Mouse (Mus musculus) adrenal gland, adult 8-10 months (tissue): ENCODE data around the gene Slc9a4. TPM values are rescaled to one million over a fixed set of nuclear protein-coding genes. Genes with fewer than 3 reads are reported as not detected.
"Not testable (repeated sequence)": the region's sequence is repeated elsewhere in the genome, so short reads cannot be mapped to it uniquely, and the experiment has no call there.

Experiments
- DNase-seq: peaks from one replicate; pipeline ENCODE4 v3.0.0; 2022
- total RNA-seq, 4 experiments: library from RNA; stranded (reverse); gene quantifications; 2 replicates each; pipeline ENCODE4 v1.2.4; 2022

Gene Slc9a4
- total RNA-seq, 4 experiments from 2014 or later, result not detected

DNA sequence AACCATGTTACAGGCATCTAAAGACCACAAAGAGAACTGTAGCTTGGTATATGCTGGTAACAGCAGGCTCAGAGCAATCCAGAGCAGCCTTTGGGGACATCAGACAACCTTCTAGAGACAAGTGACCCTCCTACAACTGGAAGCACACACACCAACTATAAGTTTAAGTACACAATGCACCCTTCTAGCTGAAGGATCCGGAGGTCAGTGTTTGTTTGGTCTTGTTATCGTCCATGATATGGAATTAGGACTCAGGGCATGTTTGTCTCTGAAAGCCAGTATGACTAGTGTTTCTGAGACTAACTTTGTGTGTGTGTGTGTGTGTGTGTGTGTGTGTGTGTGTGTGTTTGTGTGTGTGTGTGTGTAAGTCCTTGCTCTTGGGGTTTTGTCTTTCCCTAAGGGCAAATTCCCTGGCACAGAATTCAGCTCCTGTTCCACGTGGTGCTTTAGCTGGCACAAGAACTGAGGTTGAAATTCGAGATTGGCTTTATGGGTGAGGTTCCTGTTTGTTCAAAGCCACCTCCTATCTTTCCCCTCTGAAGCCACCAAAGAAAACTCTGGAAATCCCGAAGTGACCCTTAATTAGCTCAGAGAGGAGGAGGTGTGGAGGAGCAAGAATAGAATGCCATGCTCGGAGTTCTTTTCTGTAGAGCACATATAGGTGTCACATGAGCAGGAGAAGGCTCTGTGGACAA, 71.1 kb downstream of the Slc9a4 start:
- DNase-seq, result no peak

DNA sequence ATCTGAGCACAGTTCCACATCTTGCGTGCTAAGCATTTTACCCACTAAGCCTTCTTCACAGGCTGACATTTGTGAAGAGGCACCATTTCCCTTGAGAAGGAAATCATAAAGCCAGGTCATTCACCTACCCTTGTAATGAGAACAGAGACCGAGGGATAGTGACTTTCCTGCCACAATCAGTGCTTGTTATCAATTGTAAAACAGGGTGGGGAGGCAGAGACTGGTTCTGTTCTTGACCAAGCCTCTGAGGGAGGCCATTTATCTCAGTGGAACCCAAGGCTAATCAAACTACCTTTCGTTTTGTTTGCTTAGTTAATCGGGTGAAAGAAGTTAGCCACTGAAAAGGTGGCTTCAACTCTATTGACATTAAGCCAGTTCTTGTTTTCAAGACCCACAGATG, 77.2 kb downstream of the Slc9a4 start:
- no peak for DNase-seq

- DNase-seq, result peak; percentile 5
Measured at GRCm38 (mm10) chr1:40657978-40658496, 78.2 kb downstream of the Slc9a4 start.

GRCm38 (mm10) chr1:40659017-40659416, 79.1 kb downstream of the Slc9a4 start:
- DNase-seq, result no peak

DNA sequence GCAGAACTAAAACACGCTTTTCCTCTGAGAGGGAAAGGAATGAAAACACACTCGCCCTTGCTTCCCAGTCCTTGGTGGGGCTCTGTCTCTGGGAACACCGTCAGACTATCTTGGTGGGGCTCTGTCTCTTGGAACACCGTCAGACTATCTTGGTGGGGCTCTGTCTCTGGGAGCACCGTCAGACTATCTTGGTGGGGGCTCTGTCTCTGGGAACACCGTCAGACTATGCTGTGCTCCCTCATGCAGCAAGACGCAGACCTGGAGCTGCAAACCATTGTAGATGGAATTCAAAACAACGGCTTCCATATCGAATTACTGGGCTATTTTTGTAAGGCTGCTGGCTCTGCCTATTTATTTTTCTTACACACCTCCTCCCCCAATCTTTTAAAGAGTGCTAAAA, 79.6 kb downstream of the Slc9a4 start:
- no peak for DNase-seq

- DNase-seq, result no peak
Measured at GRCm38 (mm10) chr1:40660838-40661237, 81.0 kb downstream of the Slc9a4 start.

DNA sequence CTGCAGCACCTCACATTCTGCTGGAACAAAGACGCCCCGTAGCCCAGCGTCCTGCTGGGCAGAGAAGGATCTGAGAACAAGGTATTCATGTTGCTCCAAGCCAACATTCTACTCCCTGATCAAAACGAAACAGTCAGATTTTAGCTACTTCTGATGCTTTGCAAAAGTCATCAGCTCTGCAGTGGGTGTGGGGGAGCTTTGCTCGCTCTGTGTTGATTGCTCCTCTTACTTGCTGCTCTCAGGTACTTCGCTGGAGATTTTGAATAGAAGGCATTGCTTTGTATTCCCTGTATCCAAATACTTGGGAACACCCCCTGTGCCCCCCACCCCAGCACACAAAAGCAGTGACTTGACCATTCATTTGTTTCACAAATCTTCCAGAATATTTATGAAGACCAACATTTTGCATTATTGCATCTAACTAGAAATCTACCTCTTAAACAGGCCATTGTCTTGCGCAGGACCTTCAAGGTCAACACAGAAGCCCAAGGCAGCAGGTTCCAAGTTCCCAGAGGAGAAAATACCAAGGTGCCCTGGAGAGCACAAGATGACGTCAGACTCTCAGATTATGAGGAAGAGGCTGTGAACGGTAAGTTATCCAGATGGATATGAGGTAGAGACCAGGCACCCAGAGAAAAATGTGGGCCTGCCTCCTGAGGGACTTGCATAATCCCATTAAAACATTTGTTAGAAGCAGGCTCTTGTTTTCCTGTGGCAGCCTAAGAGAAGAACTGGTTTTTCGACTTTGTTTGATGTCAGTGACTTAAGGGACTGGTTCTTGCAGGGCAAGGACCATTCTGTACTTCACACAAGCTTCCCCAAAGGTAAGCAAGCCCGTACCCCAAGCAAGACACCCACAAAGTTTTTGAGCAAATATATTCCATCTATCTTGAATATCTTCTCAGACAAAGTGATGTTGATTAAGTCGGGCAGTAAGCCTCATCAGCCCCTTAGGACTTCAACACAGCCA, 85.8 kb downstream of the Slc9a4 start:
- DNase-seq, result no peak

DNA sequence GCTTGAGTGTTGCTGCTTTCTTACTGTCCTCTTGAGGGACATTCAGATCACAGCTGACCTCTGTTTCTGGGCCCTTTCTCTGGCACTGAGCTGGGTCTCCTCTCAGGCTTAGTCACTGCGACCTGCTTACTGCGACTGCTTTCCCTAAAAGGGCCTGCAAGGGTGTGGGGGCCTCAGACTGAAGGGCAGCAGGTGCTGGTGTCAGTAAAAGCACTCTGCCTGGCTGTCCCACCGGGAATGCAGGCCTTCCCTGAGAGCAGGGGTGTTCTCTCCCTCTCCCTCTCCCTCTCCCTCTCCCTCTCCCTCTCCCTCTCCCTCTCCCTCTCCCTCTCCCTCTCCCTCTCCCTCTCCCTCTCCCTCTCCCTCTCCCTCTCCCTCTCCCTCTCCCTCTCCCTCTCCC, 87.6 kb downstream of the Slc9a4 start:
- DNase-seq, result not testable (repeated sequence)

GRCm38 (mm10) chr1:40670025-40670424, 90.1 kb downstream of the Slc9a4 start:
- DNase-seq, result no peak

GRCm38 (mm10) chr1:40671490-40671889, 91.6 kb downstream of the Slc9a4 start:
- DNase-seq, result no peak

- DNase-seq, result no peak
Measured at GRCm38 (mm10) chr1:40677306-40677705, 97.4 kb downstream of the Slc9a4 start.

Other genes with a start within 250 kb of the Slc9a4 start
- 1 to 10 TPM in 2 of 4 experiments, under 1 TPM in 2; 0.38 to 1.5 (median 0.82) TPM for gene Il1rl1, start 150.5 kb upstream of the Slc9a4 start, total RNA-seq
- under 1 TPM; 0.08 to 0.43 (median 0.32) TPM for gene Il18r1, start 114.5 kb upstream of the Slc9a4 start, total RNA-seq
- gene Il18rap, start 64.7 kb upstream of the Slc9a4 start, total RNA-seq, result under 1 TPM; 0.12 to 0.43 (median 0.36) TPM
- gene Slc9a2, start 100.5 kb downstream of the Slc9a4 start, total RNA-seq, result under 1 TPM in 3 of 4 experiments, not detected in 1; 0.05 to 0.07 (median 0.06) TPM
- gene Mfsd9, start 210.6 kb downstream of the Slc9a4 start, total RNA-seq, result 1 to 10 TPM; 3.5 to 4.3 (median 3.6) TPM
- gene Tmem182, start 225.5 kb downstream of the Slc9a4 start, total RNA-seq, result 10 to 100 TPM in 1 of 4 experiments, 1 to 10 TPM in 2, under 1 TPM in 1; 0.56 to 12.3 (median 3.0) TPM